Mouse (Mus musculus): ENCODE measurements around the gene Cyb5r1.

DNA sequence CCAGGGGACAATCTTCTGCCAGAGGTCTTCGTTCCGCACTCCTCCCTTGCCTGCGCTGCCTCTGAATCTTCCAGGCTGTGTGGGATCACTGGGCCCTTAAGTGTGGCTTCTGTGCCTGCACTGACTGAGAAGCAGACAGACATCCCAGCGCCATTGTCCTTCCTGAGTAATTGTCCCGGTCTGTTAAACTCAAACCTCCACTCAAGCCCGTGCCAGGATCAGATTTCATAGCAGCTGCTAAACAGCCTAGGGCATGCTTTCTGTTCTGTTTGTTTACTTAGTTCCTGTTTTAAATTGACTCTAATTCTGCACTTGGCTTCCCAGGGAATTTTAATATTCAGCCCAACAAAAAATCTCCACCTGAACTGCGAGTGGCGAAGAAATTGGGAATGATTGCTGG is 2.7 kb downstream of the Cyb5r1 start:
- TF ChIP-seq CTCF (IDR thresholded peaks at IDR 0.05; ENCODE audit: borderline replicate concordance, extremely low read depth, insufficient read depth, insufficient read length) (no peak), POLR2A (IDR thresholded peaks at IDR 0.05; ENCODE audit: borderline replicate concordance, extremely low read depth, insufficient read depth, insufficient read length, poor library complexity, severe bottlenecking) (no peak)

Measured in brain, embryonic 14.5 days (tissue).